Mouse (Mus musculus) kidney, embryonic 15.5 days (tissue): ENCODE measurements around the gene Zfp560. TPM values are rescaled to one million over a fixed set of nuclear protein-coding genes. Genes with fewer than 3 reads are reported as not detected.
"Not testable (repeated sequence)": the region's sequence is repeated elsewhere in the genome, so short reads cannot be mapped to it uniquely, and the experiment has no call there.

Experiments used
- ATAC-seq: fragments of 200-750 bp; cut with Nextera tagmentation; replicated peaks from 2 replicates; pipeline ENCODE4 v1.8.0; 2017; ENCODE audit warnings: moderate TSS enrichment; ENCODE audit not compliant: low FRiP score
- H3K27ac ChIP-seq: fragments of 300-500 bp; sonication (generic); 2 replicates; pipeline ENCODE4 v1.5.1; 2015; ENCODE audit warnings: mild to moderate bottlenecking, inconsistent platforms
- H3K27me3 ChIP-seq: fragments of 300-500 bp; sonication (generic); 2 replicates; pipeline ENCODE4 v1.6.1; 2015; ENCODE audit warnings: inconsistent platforms
- H3K36me3 ChIP-seq: fragments of 300-500 bp; sonication (generic); 2 replicates; pipeline ENCODE4 v1.6.1; 2015; ENCODE audit warnings: inconsistent platforms
- H3K4me1 ChIP-seq: fragments of 300-500 bp; sonication (generic); 2 replicates; pipeline ENCODE4 v1.6.1; 2015; ENCODE audit warnings: inconsistent platforms
- H3K4me2 ChIP-seq: fragments of 300-500 bp; sonication (generic); 2 replicates; pipeline ENCODE4 v1.6.1; 2015; ENCODE audit warnings: moderate library complexity, mild to moderate bottlenecking, inconsistent platforms
- H3K4me3 ChIP-seq: fragments of 300-500 bp; sonication (generic); replicated peaks from 2 replicates; pipeline ENCODE4 v1.5.1; 2015; ENCODE audit warnings: mild to moderate bottlenecking, inconsistent platforms
- H3K9ac ChIP-seq: fragments of 300-500 bp; sonication (generic); 2 replicates; pipeline ENCODE4 v1.6.1; 2015; ENCODE audit warnings: mild to moderate bottlenecking, inconsistent platforms
- H3K9me3 ChIP-seq: fragments of 300-500 bp; sonication (generic); replicated peaks from 2 replicates; pipeline ENCODE4 v1.6.1; 2016; ENCODE audit warnings: inconsistent platforms
- WGBS: fragments of 180-500 bp; shearing (Covaris S2); methylation state at CpG from one replicate; pipeline ENCODE4 v1.1.7; 2015; ENCODE audit warnings: mixed read lengths; 5-methylcytosine and 5-hydroxymethylcytosine counted together
- polyA plus RNA-seq: library from polyadenylated mRNA; unstranded; fragments of >200 nt; fragmentation: Nextera tagmentation; extraction: Ambion mirVana; gene quantifications from 2 replicates; pipeline ENCODE4 v1.2.1, GENCODE M21; 2015

Zfp560 gene
- polyA plus RNA-seq, result 32.9 and 35.6 TPM in 2 replicates

- H3K4me2 ChIP-seq, result peak within 1 kb of the TSS; percentile 82
- peak; percentile 100 for ATAC-seq
- no peaks in the 10 kb centered on the region for H3K27me3 ChIP-seq
- no peaks in the 10 kb centered on the region for H3K9me3 ChIP-seq
- peak within 1 kb of the TSS; percentile 66 for H3K4me3 ChIP-seq
- no peaks in the 10 kb centered on the region for H3K36me3 ChIP-seq
- 3% methylated on average over 40 of the region's 40 CpGs for WGBS
- peaks cover 15% of the 10 kb centered on the region for H3K4me1 ChIP-seq
- peak within 1 kb of the TSS; percentile 63 for H3K9ac ChIP-seq
- peak within 1 kb of the TSS; percentile 75 for H3K27ac ChIP-seq
Measured at GRCm38 (mm10) chr9:20384532-20385342, at the start of gene Zfp560. Gene Zfp560, minus strand, starts transcription at chr9:20385177.

DNA sequence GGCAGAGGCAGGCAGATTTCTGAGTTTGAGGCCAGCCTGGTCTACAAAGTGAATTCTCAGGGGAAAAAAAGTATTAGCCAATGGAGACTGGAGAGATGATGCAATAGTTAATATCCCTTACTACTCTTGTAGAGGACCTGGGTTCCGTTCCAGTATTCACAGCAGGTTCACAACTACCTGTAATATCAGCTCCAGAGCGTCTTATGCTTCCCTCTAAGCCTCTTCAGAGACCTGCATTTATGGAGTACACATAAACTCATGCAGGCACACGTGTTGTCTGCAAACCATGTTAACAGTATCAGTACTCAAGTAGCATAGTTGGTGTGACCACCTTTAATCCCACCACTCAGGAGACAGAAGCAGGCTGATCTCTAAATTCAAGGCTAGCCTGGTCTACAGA, 45.0 kb upstream of the Zfp560 start:
- no peak for ATAC-seq
- Histone ChIP-seq H3K4me1 (no peaks in the 10 kb centered on the region), H3K27ac (no peak overlapping the region), H3K36me3 (peaks cover 12% of the 10 kb centered on the region; the same call in 1 of the 2 replicates), H3K9ac (no peak overlapping the region), H3K4me2 (no peak overlapping the region), H3K9me3 (no peaks in the 10 kb centered on the region), H3K27me3 (no peaks in the 10 kb centered on the region), H3K4me3 (no peak overlapping the region)
- WGBS, result 89% methylated on average over 3 of the region's 3 CpGs

DNA sequence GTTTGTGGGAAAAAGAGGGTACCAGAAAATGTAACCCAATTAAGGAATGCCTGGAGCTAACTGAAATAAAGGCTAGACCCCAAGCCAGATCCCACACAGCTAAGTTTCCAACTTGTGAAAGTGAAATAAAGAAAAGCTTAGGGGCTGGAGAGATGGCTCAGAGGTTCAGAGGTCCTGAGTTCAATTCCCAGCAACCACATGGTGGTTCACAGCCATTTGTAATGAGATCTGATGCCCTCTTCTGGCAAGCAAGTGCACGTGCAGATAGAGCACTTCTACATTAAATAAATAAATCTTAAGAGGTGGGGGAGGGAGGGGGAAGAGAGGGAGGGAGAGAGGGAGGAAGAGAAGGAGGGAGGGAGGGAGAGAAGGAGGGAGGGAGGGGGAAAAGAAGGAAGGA, 26.5 kb upstream of the Zfp560 start:
- Histone ChIP-seq H3K9ac (no peak overlapping the region), H3K9me3 (no peaks in the 10 kb centered on the region), H3K27me3 (no peaks in the 10 kb centered on the region), H3K27ac (no peak overlapping the region), H3K36me3 (no peaks in the 10 kb centered on the region), H3K4me2 (no peak overlapping the region), H3K4me3 (no peak overlapping the region), H3K4me1 (no peaks in the 10 kb centered on the region)
- no peak for ATAC-seq
- WGBS, result 19% methylated on average over 1 of the region's 1 CpGs

DNA sequence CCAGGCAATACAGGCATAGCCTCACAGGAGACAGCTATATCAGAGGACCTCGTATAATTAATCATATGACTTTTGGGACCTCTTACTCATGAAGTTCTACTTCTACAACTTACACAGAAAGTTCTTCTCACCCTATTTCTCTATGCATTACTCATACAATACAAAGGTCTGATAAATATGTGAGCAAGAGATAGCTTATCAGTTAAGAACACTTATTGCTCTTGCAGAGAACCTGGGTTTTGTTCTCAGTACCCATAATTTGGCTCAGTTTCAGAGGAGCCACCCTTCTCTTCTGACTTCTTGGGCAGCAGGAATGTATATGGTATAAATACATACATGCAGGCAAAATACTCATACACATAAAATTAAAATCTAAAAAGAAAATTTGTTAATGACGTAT, 24.3 kb upstream of the Zfp560 start:
- Histone ChIP-seq H3K27me3 (no peaks in the 10 kb centered on the region), H3K9ac (no peak overlapping the region), H3K4me1 (no peaks in the 10 kb centered on the region), H3K27ac (no peak overlapping the region), H3K36me3 (no peaks in the 10 kb centered on the region), H3K4me3 (no peak overlapping the region), H3K9me3 (no peaks in the 10 kb centered on the region), H3K4me2 (no peak overlapping the region)
- ATAC-seq, result no peak
- 87% methylated on average over 2 of the region's 2 CpGs for WGBS

GRCm38 (mm10) chr9:20385343-20385703, 346 bp upstream of the Zfp560 start:
- peak overlapping the region; percentile 63 for H3K9ac ChIP-seq
- H3K9me3 ChIP-seq, result no peaks in the 10 kb centered on the region
- no peaks in the 10 kb centered on the region for H3K36me3 ChIP-seq
- H3K4me1 ChIP-seq, result peaks cover 15% of the 10 kb centered on the region
- peak overlapping the region; percentile 82 for H3K4me2 ChIP-seq
- 16% methylated on average over 16 of the region's 16 CpGs for WGBS
- peak overlapping the region; percentile 75 for H3K27ac ChIP-seq
- ATAC-seq, result peak; percentile 75
- H3K27me3 ChIP-seq, result no peaks in the 10 kb centered on the region
- H3K4me3 ChIP-seq, result peak overlapping the region; percentile 66

DNA sequence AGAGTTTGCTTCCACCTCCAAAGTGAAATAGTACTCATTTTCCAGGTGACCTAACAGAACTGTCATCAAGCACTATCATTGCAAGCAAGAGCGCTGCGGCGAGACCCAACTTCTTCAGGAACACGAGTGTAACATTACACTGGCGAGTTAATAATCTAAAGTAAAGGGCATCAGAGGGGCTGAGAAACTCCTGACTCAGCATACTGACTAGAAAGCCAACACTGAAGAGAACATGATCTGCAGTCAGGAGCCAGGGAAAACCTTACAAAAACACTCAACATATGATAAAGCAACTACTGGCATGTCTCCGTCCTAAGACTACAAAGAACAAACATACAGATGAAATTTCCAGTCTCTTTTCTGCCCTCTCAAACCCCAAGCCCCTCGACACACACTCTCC, 1.3 kb downstream of the Zfp560 start:
- H3K27me3 ChIP-seq, result no peaks in the 10 kb centered on the region
- peak overlapping the region; percentile 66 for H3K4me3 ChIP-seq
- no peak for ATAC-seq
- H3K27ac ChIP-seq, result no peak overlapping the region
- H3K4me1 ChIP-seq, result peaks cover 15% of the 10 kb centered on the region
- no peaks in the 10 kb centered on the region for H3K36me3 ChIP-seq
- peak overlapping the region; percentile 82 for H3K4me2 ChIP-seq
- H3K9me3 ChIP-seq, result no peaks in the 10 kb centered on the region
- H3K9ac ChIP-seq, result no peak overlapping the region
- 68% methylated on average over 7 of the region's 7 CpGs for WGBS

- no peak for ATAC-seq
- no peaks in the 10 kb centered on the region for H3K9me3 ChIP-seq
- H3K27me3 ChIP-seq, result no peaks in the 10 kb centered on the region
- no peaks in the 10 kb centered on the region for H3K36me3 ChIP-seq
- no peak overlapping the region for H3K4me3 ChIP-seq
- no peak overlapping the region for H3K9ac ChIP-seq
- H3K27ac ChIP-seq, result no peak overlapping the region
- no peak overlapping the region for H3K4me2 ChIP-seq
- WGBS, result 94% methylated on average over 1 of the region's 1 CpGs
- H3K4me1 ChIP-seq, result no peaks in the 10 kb centered on the region
Measured at GRCm38 (mm10) chr9:20374712-20375111, 10.3 kb downstream of the Zfp560 start.

GRCm38 (mm10) chr9:20367311-20367710, 17.7 kb downstream of the Zfp560 start:
- Histone ChIP-seq H3K4me1 (no peaks in the 10 kb centered on the region), H3K9me3 (peaks cover 7% of the 10 kb centered on the region)

GRCm38 (mm10) chr9:20348501-20348900, 36.5 kb downstream of the Zfp560 start:
- no peak for ATAC-seq
- Histone ChIP-seq H3K4me1 (no peaks in the 10 kb centered on the region), H3K27ac (no peak overlapping the region), H3K9me3 (0 out of 2 replicates have a peak, but pooled peaks cover 3% of the 10 kb centered on the region), H3K4me3 (no peak overlapping the region), H3K9ac (no peak overlapping the region), H3K27me3 (no peaks in the 10 kb centered on the region), H3K4me2 (no peak overlapping the region), H3K36me3 (peaks cover 48% of the 10 kb centered on the region)
- WGBS, result 87% methylated on average over 4 of the region's 4 CpGs

More at GRCm38 (mm10) chr9:20367311-20367710, 17.7 kb downstream of the Zfp560 start:
- Histone ChIP-seq H3K27ac (no peak overlapping the region), H3K27me3 (no peaks in the 10 kb centered on the region), H3K4me3 (no peak overlapping the region), H3K36me3 (peaks cover 13% of the 10 kb centered on the region), H3K4me2 (no peak overlapping the region), H3K9ac (no peak overlapping the region)
- 94% methylated on average over 2 of the region's 2 CpGs for WGBS
- ATAC-seq, result no peak

GRCm38 (mm10) chr9:20335994-20336393, 49.0 kb downstream of the Zfp560 start, which contains the start of gene Olfr18:
Gene Olfr18, minus strand, starts transcription at chr9:20336094.
- Histone ChIP-seq H3K9ac (no peak within 1 kb of the TSS), H3K4me1 (no peaks in the 10 kb centered on the region), H3K27me3 (no peaks in the 10 kb centered on the region), H3K4me3 (no peak within 1 kb of the TSS), H3K36me3 (no peaks in the 10 kb centered on the region), H3K27ac (no peak within 1 kb of the TSS), H3K9me3 (no peaks in the 10 kb centered on the region), H3K4me2 (no peak within 1 kb of the TSS)
- no peak for ATAC-seq

GRCm38 (mm10) chr9:20298232-20298631, 86.7 kb downstream of the Zfp560 start, which contains the start of gene Olfr873:
Gene Olfr873, plus strand, starts transcription at chr9:20298532.
- no peak within 1 kb of the TSS for H3K9ac ChIP-seq
- no peak for ATAC-seq
- WGBS, result 91% methylated on average over 1 of the region's 1 CpGs

GRCm38 (mm10) chr9:20295562-20295961, 89.4 kb downstream of the Zfp560 start:
- H3K9ac ChIP-seq, H3K9me3 ChIP-seq, H3K4me3 ChIP-seq, H3K4me1 ChIP-seq, H3K27ac ChIP-seq, H3K27me3 ChIP-seq, ATAC-seq, H3K36me3 ChIP-seq, H3K4me2 ChIP-seq: not testable (repeated sequence)
- WGBS, result 86% methylated on average over 5 of the region's 5 CpGs

More at GRCm38 (mm10) chr9:20298232-20298631, 86.7 kb downstream of the Zfp560 start, which contains the start of gene Olfr873:
- no peak within 1 kb of the TSS for H3K4me2 ChIP-seq
- no peak within 1 kb of the TSS for H3K27ac ChIP-seq
- H3K27me3 ChIP-seq, result no peaks in the 10 kb centered on the region
- no peak within 1 kb of the TSS for H3K4me3 ChIP-seq
- no peaks in the 10 kb centered on the region for H3K4me1 ChIP-seq
- no peaks in the 10 kb centered on the region for H3K36me3 ChIP-seq
- no peaks in the 10 kb centered on the region for H3K9me3 ChIP-seq
